Mouse (Mus musculus) c-Kit-negative CD71-positive TER-119-positive erythroid progenitor cells, embryonic 14.5 days (primary cell): Measurements from ENCODE around the gene Stx7.

Experiments used
- DNase-seq: peaks from one replicate; pipeline ENCODE4 v3.0.0-alpha.2; 2013; ENCODE audit warnings: low read depth, low spot score

The Stx7 gene

GRCm38 (mm10) chr10:24167978-24168583 is 19.0 kb downstream of the Stx7 start:
- no peak for DNase-seq

- DNase-seq, result no peak
Measured at GRCm38 (mm10) chr10:24168854-24169253, 19.8 kb downstream of the Stx7 start.

GRCm38 (mm10) chr10:24171906-24172459 is 22.9 kb downstream of the Stx7 start:
- no peak for DNase-seq

GRCm38 (mm10) chr10:24173210-24174001 is 24.3 kb downstream of the Stx7 start:
- DNase-seq, result peak; percentile 35

- no peak for DNase-seq
Measured at GRCm38 (mm10) chr10:24190392-24190791, 41.3 kb downstream of the Stx7 start.

- no peak for DNase-seq
Measured at GRCm38 (mm10) chr10:24191977-24192376, 42.9 kb downstream of the Stx7 start.

GRCm38 (mm10) chr10:24199303-24199702 is 50.2 kb downstream of the Stx7 start:
- no peak for DNase-seq

- DNase-seq, result no peak
Measured at GRCm38 (mm10) chr10:24200099-24200498, 51.0 kb downstream of the Stx7 start.

- no peak for DNase-seq
Measured at GRCm38 (mm10) chr10:24210075-24210474, 61.0 kb downstream of the Stx7 start.

- no peak for DNase-seq
Measured at GRCm38 (mm10) chr10:24213297-24213696, 64.2 kb downstream of the Stx7 start.

GRCm38 (mm10) chr10:24217558-24218268 is 68.6 kb downstream of the Stx7 start:
- DNase-seq, result no peak

GRCm38 (mm10) chr10:24220931-24221330 is 71.8 kb downstream of the Stx7 start:
- no peak for DNase-seq

GRCm38 (mm10) chr10:24222911-24223310 is 73.8 kb downstream of the Stx7 start:
- DNase-seq, result no peak

- no peak for DNase-seq
Measured at GRCm38 (mm10) chr10:24223449-24224143, 74.5 kb downstream of the Stx7 start, which contains the start of gene Moxd1. TSS of gene Moxd1 (plus strand) at chr10:24223517.

GRCm38 (mm10) chr10:24224591-24224990 is 75.5 kb downstream of the Stx7 start:
- no peak for DNase-seq

GRCm38 (mm10) chr10:24228318-24229183 is 79.4 kb downstream of the Stx7 start:
- no peak for DNase-seq

- no peak for DNase-seq
Measured at GRCm38 (mm10) chr10:24232281-24232680, 83.2 kb downstream of the Stx7 start.

GRCm38 (mm10) chr10:24235426-24236283 is 86.6 kb downstream of the Stx7 start:
- DNase-seq, result no peak
